ENCODE assay signal across 13 mouse cellular contexts in genomic region chr6:116644335-116644734, GRCm38 (mm10). TPM values are rescaled to one million over a fixed set of nuclear protein-coding genes. Genes with fewer than 3 reads are reported as not detected.
DNase-seq lines count a peak whose midpoint lies in the region; ATAC-seq lines count a peak whose summit lies in the region.
"Had no signal": no experiment of that assay in that cellular context is flagged by ENCODE, and none has a peak within 500 bp of the region (broad histone marks: within the 10 kb centered on the region; RNA-seq: fewer than 3 reads in every experiment).

No protein-coding gene starts in this region.

- no peak overlapping the region for H3K27ac ChIP-seq in midbrain, embryonic 11.5 days (ENCODE audit: low read depth, low read length)
- H3K27ac ChIP-seq in midbrain, embryonic 13.5 days = no peak overlapping the region
- H3K27ac ChIP-seq in heart, embryonic 12.5 days (ENCODE audit: poor library complexity, severe bottlenecking) = peak overlapping the region; percentile 65
- H3K27ac ChIP-seq in lung, embryonic 16.5 days (ENCODE audit: low read length) = peak overlapping the region; percentile 37; the same call in 1 of the 2 replicates
- H3K27ac ChIP-seq: embryonic facial prominence, embryonic 12.5 days; kidney, embryonic 15.5 days had no signal

- no peak overlapping the region for H3K4me3 ChIP-seq in midbrain, embryonic 11.5 days (ENCODE audit: low read depth, low read length)
- H3K4me3 ChIP-seq in midbrain, embryonic 13.5 days (replicated peaks) = no peak overlapping the region
- no peak overlapping the region for H3K4me3 ChIP-seq in heart, embryonic 12.5 days
- H3K4me3 ChIP-seq in lung, embryonic 16.5 days (ENCODE audit: low read length) = no peak overlapping the region
- H3K4me3 ChIP-seq: embryonic facial prominence, embryonic 12.5 days; kidney, embryonic 15.5 days; megakaryocyte, embryonic 14.5 days had no signal

- no peak overlapping the region for H3K4me2 ChIP-seq in midbrain, embryonic 11.5 days
- H3K4me2 ChIP-seq in midbrain, embryonic 13.5 days (replicated peaks) = no peak overlapping the region
- no peak overlapping the region for H3K4me2 ChIP-seq in heart, embryonic 12.5 days
- H3K4me2 ChIP-seq in lung, embryonic 16.5 days (ENCODE audit: low read depth, low read length) = no peak overlapping the region
- H3K4me2 ChIP-seq: embryonic facial prominence, embryonic 12.5 days; kidney, embryonic 15.5 days had no signal

- H3K36me3 ChIP-seq in midbrain, embryonic 11.5 days (ENCODE audit: control insufficient read depth, insufficient read depth, low read length) = no peaks in the 10 kb centered on the region
- peaks cover 24% of the 10 kb centered on the region for H3K36me3 ChIP-seq in midbrain, embryonic 13.5 days
- H3K36me3 ChIP-seq in heart, embryonic 12.5 days = no peaks in the 10 kb centered on the region
- no peaks in the 10 kb centered on the region for H3K36me3 ChIP-seq in lung, embryonic 16.5 days (ENCODE audit: control insufficient read depth, insufficient read depth, low read length)
- H3K36me3 ChIP-seq: embryonic facial prominence, embryonic 12.5 days; kidney, embryonic 15.5 days had no signal

- 87% methylated on average over 3 of the region's 3 CpGs for WGBS in midbrain, embryonic 11.5 days
- 81% methylated on average over 3 of the region's 3 CpGs for WGBS in midbrain, embryonic 13.5 days
- WGBS in heart, embryonic 12.5 days = 22% methylated on average over 3 of the region's 3 CpGs
- WGBS in lung, embryonic 16.5 days = 44% methylated on average over 3 of the region's 3 CpGs

- no peaks in the 10 kb centered on the region for H3K4me1 ChIP-seq in midbrain, embryonic 11.5 days (ENCODE audit: control insufficient read depth, insufficient read depth, low read length)
- no peaks in the 10 kb centered on the region for H3K4me1 ChIP-seq in midbrain, embryonic 13.5 days (replicated peaks)
- H3K4me1 ChIP-seq in heart, embryonic 12.5 days (replicated peaks) = peaks cover 30% of the 10 kb centered on the region
- no peaks in the 10 kb centered on the region for H3K4me1 ChIP-seq in lung, embryonic 16.5 days (replicated peaks; ENCODE audit: control insufficient read depth, insufficient read depth, low read length)
- H3K4me1 ChIP-seq: embryonic facial prominence, embryonic 12.5 days had no signal

- ATAC-seq in midbrain, embryonic 11.5 days (ENCODE audit: low FRiP score) = no peak
- no peak for ATAC-seq in midbrain, embryonic 13.5 days
- peak; percentile 48; the same call in 1 of the 2 replicates for ATAC-seq in heart, embryonic 12.5 days (ENCODE audit: insufficient number of reproducible peaks, low FRiP score)
- ATAC-seq in lung, embryonic 16.5 days (ENCODE audit: low read depth) = peak; percentile 84
- ATAC-seq: forebrain, postnatal 0 days had no signal

- DNase-seq in midbrain, embryonic 11.5 days (ENCODE audit: low spot score, missing footprints) = peak; percentile 68
- no peak for DNase-seq in right cerebral cortex, adult 2 months (ENCODE audit: low spot score in 2 of 2)
- no peak for DNase-seq in urinary bladder, adult 2 months (ENCODE audit: low spot score)
- no peak for DNase-seq in left cerebral cortex, postnatal 36 days (ENCODE audit: low spot score in 2 of 2)
- DNase-seq: cerebellum, adult 9-11 months; forebrain, postnatal 0 days; spleen, adult 18-20 months had no signal

- H3K9me3 ChIP-seq in midbrain, embryonic 11.5 days (ENCODE audit: control insufficient read depth, low read length) = no peaks in the 10 kb centered on the region
- no peaks in the 10 kb centered on the region for H3K9me3 ChIP-seq in midbrain, embryonic 13.5 days
- no peaks in the 10 kb centered on the region for H3K9me3 ChIP-seq in heart, embryonic 12.5 days (replicated peaks)
- H3K9me3 ChIP-seq in lung, embryonic 16.5 days (ENCODE audit: control insufficient read depth, low read length) = no peaks in the 10 kb centered on the region
- H3K9me3 ChIP-seq: embryonic facial prominence, embryonic 12.5 days; kidney, embryonic 15.5 days; megakaryocyte, embryonic 14.5 days had no signal

- H3K27me3 ChIP-seq in midbrain, embryonic 11.5 days (ENCODE audit: control insufficient read depth, insufficient read depth, low read length) = no peaks in the 10 kb centered on the region
- H3K27me3 ChIP-seq in midbrain, embryonic 13.5 days = no peaks in the 10 kb centered on the region
- H3K27me3 ChIP-seq in heart, embryonic 12.5 days (replicated peaks) = no peaks in the 10 kb centered on the region
- H3K27me3 ChIP-seq in lung, embryonic 16.5 days (ENCODE audit: control insufficient read depth, insufficient read depth, low read depth, low read length) = no peaks in the 10 kb centered on the region
- H3K27me3 ChIP-seq: embryonic facial prominence, embryonic 12.5 days; kidney, embryonic 15.5 days had no signal

- intact Hi-C loops in left cerebral cortex, postnatal 36 days (cut with DNase I) = no loop called here

- H3K9ac ChIP-seq in midbrain, embryonic 11.5 days (ENCODE audit: low read length) = no peak overlapping the region
- no peak overlapping the region for H3K9ac ChIP-seq in midbrain, embryonic 13.5 days (replicated peaks)
- H3K9ac ChIP-seq in heart, embryonic 12.5 days = no peak overlapping the region
- H3K9ac ChIP-seq in lung, embryonic 16.5 days (ENCODE audit: low read length) = no peak overlapping the region
- H3K9ac ChIP-seq: embryonic facial prominence, embryonic 12.5 days; forebrain, postnatal 0 days; kidney, embryonic 15.5 days had no signal

RNA-seq across cellular contexts. Expression of gene Depp1, which starts 6.1 kb away (rescaled TPM):
- 6.5 and 6.8 TPM in 2 replicates for polyA plus RNA-seq in midbrain, embryonic 11.5 days (2014; fragmentation: Nextera tagmentation; extraction: Ambion mirVana)
- polyA plus RNA-seq in midbrain, embryonic 13.5 days (2015; fragmentation: Nextera tagmentation; extraction: Ambion mirVana) = 5.0 and 6.0 TPM in 2 replicates
- 4.0 and 4.9 TPM in 2 replicates for polyA plus RNA-seq in heart, embryonic 12.5 days (2016; fragmentation: Nextera tagmentation; extraction: Ambion mirVana)
- 45.0 and 61.1 TPM in 2 replicates for polyA plus RNA-seq in lung, embryonic 16.5 days (2015; fragmentation: Nextera tagmentation; extraction: Ambion mirVana)
- polyA plus RNA-seq in urinary bladder, adult 2 months (2012; rRNA removed) = 98.4 and 125 TPM in 2 replicates
- 1 to 10 TPM; 1.0 to 1.8 TPM for total RNA-seq in left cerebral cortex, postnatal 36 days (2021)

RNA-seq across cellular contexts. Expression of gene Zfp422, which starts 15.5 kb away (rescaled TPM):
- polyA plus RNA-seq in midbrain, embryonic 11.5 days (2014; fragmentation: Nextera tagmentation; extraction: Ambion mirVana) = 369 and 397 TPM in 2 replicates
- polyA plus RNA-seq in midbrain, embryonic 13.5 days (2015; fragmentation: Nextera tagmentation; extraction: Ambion mirVana) = 237 and 241 TPM in 2 replicates
- polyA plus RNA-seq in heart, embryonic 12.5 days (2016; fragmentation: Nextera tagmentation; extraction: Ambion mirVana) = 95.4 and 97.7 TPM in 2 replicates
- polyA plus RNA-seq in lung, embryonic 16.5 days (2015; fragmentation: Nextera tagmentation; extraction: Ambion mirVana) = 146 and 148 TPM in 2 replicates
- 35.7 and 43.6 TPM in 2 replicates for polyA plus RNA-seq in urinary bladder, adult 2 months (2012; rRNA removed)
- total RNA-seq in left cerebral cortex, postnatal 36 days (2021) = 10 to 100 TPM; 24.0 to 28.5 TPM

RNA-seq across cellular contexts. Expression of gene Rassf4, which starts 29.4 kb away (rescaled TPM):
- polyA plus RNA-seq in midbrain, embryonic 11.5 days (2014; fragmentation: Nextera tagmentation; extraction: Ambion mirVana) = 41.2 and 42.6 TPM in 2 replicates
- 15.3 and 21.8 TPM in 2 replicates for polyA plus RNA-seq in midbrain, embryonic 13.5 days (2015; fragmentation: Nextera tagmentation; extraction: Ambion mirVana)
- polyA plus RNA-seq in heart, embryonic 12.5 days (2016; fragmentation: Nextera tagmentation; extraction: Ambion mirVana) = 5.6 and 6.5 TPM in 2 replicates
- polyA plus RNA-seq in lung, embryonic 16.5 days (2015; fragmentation: Nextera tagmentation; extraction: Ambion mirVana) = 6.8 and 7.2 TPM in 2 replicates
- polyA plus RNA-seq in urinary bladder, adult 2 months (2012; rRNA removed) = 9.0 and 11.9 TPM in 2 replicates
- 1 to 10 TPM; 4.6 to 5.1 TPM for total RNA-seq in left cerebral cortex, postnatal 36 days (2021)

Comparison
In these comparisons a context has a peak if more than half of its experiments do, and no peak if none do; other contexts are left out.
1. ATAC-seq: peak in heart, embryonic 12.5 days (single experiment) and lung, embryonic 16.5 days (single experiment); none in midbrain, embryonic 11.5 days (single experiment) and midbrain, embryonic 13.5 days (single experiment).
2. H3K27ac ChIP-seq: peak in heart, embryonic 12.5 days (single experiment) and lung, embryonic 16.5 days (single experiment); none in midbrain, embryonic 11.5 days (single experiment) and midbrain, embryonic 13.5 days (single experiment).